Mouse (Mus musculus) stomach, embryonic 16.5 days (tissue): ENCODE results near the gene Atp6v0a2. TPM values are rescaled to one million over a fixed set of nuclear protein-coding genes. Genes with fewer than 3 reads are reported as not detected.

ENCODE experiments used
- ATAC-seq: fragments of 200-750 bp; cut with Nextera tagmentation; 2 replicates; pipeline ENCODE4 v1.8.0; 2017; ENCODE audit warnings: moderate number of reproducible peaks, moderate TSS enrichment; ENCODE audit not compliant: insufficient read depth, low FRiP score
- H3K27ac ChIP-seq: fragments of 300-500 bp; sonication (generic); 2 replicates; pipeline ENCODE4 v1.5.1; 2014; ENCODE audit warnings: low read length
- H3K27me3 ChIP-seq: fragments of 300-500 bp; sonication (generic); 2 replicates; pipeline ENCODE4 v1.6.1; 2014; ENCODE audit warnings: low read length, control low read depth, mixed read lengths; ENCODE audit not compliant: control insufficient read depth, insufficient read depth
- H3K36me3 ChIP-seq: fragments of 300-500 bp; sonication (generic); 2 replicates; pipeline ENCODE4 v1.6.1; 2014; ENCODE audit warnings: low read length; ENCODE audit not compliant: control insufficient read depth, insufficient read depth
- H3K4me1 ChIP-seq: fragments of 300-500 bp; sonication (generic); 2 replicates; pipeline ENCODE4 v1.6.1; 2014; ENCODE audit warnings: low read length, control low read depth, mixed read lengths; ENCODE audit not compliant: control insufficient read depth, insufficient read depth
- H3K4me2 ChIP-seq: fragments of 300-500 bp; sonication (generic); 2 replicates; pipeline ENCODE4 v1.6.1; 2014; ENCODE audit warnings: low read depth, low read length, mixed read lengths
- H3K4me3 ChIP-seq: fragments of 300-500 bp; sonication (generic); replicated peaks from 2 replicates; pipeline ENCODE4 v1.5.1; 2014; ENCODE audit warnings: mild to moderate bottlenecking, low read length
- H3K9ac ChIP-seq: fragments of 300-500 bp; sonication (generic); 2 replicates; pipeline ENCODE4 v1.6.1; 2014; ENCODE audit warnings: low read length
- H3K9me3 ChIP-seq: fragments of 300-500 bp; sonication (generic); replicated peaks from 2 replicates; pipeline ENCODE4 v1.6.1; 2016; ENCODE audit warnings: low read length, control low read depth; ENCODE audit not compliant: control insufficient read depth
- WGBS: fragments of 180-500 bp; shearing (Covaris S2); extraction: QIAGEN DNeasy Blood & Tissue Kit; methylation state at CpG from one replicate; pipeline ENCODE4 v1.1.7; 2014; 5-methylcytosine and 5-hydroxymethylcytosine counted together
- polyA plus RNA-seq: library from polyadenylated mRNA; unstranded; fragments of >200 nt; fragmentation: Nextera tagmentation; extraction: Ambion mirVana; gene quantifications from 2 replicates; pipeline ENCODE4 v1.2.1, GENCODE M21; 2015

Atp6v0a2 gene
- polyA plus RNA-seq, 1 experiment from 2014 or later, result 44.0 TPM

DNA sequence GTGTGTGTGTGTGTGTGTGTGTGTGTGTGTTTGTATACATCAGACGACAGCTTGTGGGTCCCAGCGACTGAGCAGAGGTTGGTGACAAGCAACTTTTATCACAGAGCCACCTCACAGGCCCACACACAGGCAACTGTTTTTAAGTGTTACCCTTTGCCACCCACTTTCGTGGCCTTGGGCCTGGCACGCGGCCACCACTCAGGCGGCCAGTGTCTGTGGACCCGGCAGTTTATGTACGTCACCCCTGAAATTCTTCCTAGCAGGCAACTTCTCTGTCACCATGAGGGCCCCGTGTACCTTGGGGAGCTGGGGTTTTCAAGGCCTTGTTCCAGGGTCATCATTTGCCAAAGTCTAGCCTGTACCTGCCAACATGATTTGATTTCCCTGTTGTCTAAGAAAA is 123.3 kb downstream of the Atp6v0a2 start:
- no peak for ATAC-seq
- Histone ChIP-seq H3K36me3 (no peaks in the 10 kb centered on the region), H3K4me1 (no peaks in the 10 kb centered on the region), H3K9me3 (no peaks in the 10 kb centered on the region), H3K4me2 (no peak overlapping the region), H3K9ac (no peak overlapping the region), H3K27ac (no peak overlapping the region), H3K27me3 (no peaks in the 10 kb centered on the region), H3K4me3 (no peak overlapping the region)
- 77% methylated on average over 9 of the region's 9 CpGs for WGBS

DNA sequence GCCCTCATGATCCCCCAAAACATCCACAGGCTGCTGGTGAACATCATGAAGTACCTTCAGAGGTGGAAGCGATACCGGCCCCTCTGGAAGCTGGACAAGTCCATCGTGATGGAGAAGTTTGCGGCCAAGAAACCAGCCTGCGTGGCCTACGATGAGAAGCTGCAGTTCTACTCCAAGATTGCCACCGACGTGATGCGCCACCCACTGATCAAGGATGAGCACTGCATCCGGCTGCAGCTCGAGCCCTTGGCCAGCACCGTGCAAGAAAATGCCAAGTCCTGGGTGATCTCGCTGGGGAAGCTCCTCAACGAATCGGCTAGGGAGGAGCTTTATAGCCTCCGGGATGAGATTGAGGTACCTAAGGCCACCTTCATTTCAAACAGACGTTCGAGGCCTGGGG is 132.6 kb downstream of the Atp6v0a2 start:
- WGBS, result 61% methylated on average over 18 of the region's 18 CpGs
- H3K27ac ChIP-seq, result no peak overlapping the region
- no peaks in the 10 kb centered on the region for H3K9me3 ChIP-seq
- no peak overlapping the region for H3K4me3 ChIP-seq
- H3K27me3 ChIP-seq, result no peaks in the 10 kb centered on the region
- no peak for ATAC-seq
- H3K4me1 ChIP-seq, result no peaks in the 10 kb centered on the region
- no peak overlapping the region for H3K4me2 ChIP-seq
- no peaks in the 10 kb centered on the region for H3K36me3 ChIP-seq
- no peak overlapping the region for H3K9ac ChIP-seq

DNA sequence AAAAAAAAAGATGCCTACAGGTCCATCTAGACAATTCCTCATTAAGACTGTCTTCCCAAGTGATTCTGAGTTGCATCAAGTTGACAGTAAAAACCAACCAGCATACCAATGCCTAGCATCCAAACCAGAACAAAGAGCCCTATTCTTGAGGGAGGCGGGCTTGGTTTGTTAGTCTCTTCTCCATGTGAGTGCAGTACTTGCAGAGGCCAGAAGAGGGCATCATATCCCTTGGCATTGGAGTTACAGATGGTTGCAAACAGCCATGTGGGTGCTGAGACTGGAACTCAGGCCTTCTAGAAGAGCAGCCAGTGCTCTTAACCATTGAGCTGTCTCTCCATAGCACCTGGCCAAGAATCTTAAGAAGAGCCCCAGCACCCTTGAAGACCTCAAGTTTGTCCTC is 133.4 kb downstream of the Atp6v0a2 start:
- Histone ChIP-seq H3K4me1 (no peaks in the 10 kb centered on the region), H3K36me3 (no peaks in the 10 kb centered on the region), H3K9ac (no peak overlapping the region), H3K27ac (no peak overlapping the region), H3K4me3 (no peak overlapping the region), H3K4me2 (no peak overlapping the region), H3K9me3 (no peaks in the 10 kb centered on the region), H3K27me3 (no peaks in the 10 kb centered on the region)
- ATAC-seq, result no peak
- 87% methylated on average over 1 of the region's 1 CpGs for WGBS

Other genes with a start within 250 kb of the Atp6v0a2 start
- gene Sbno1, start 202.6 kb upstream of the Atp6v0a2 start, polyA plus RNA-seq, result 70.4 and 76.1 TPM in 2 replicates
- gene Kmt5a, start 188.6 kb upstream of the Atp6v0a2 start, polyA plus RNA-seq, result 50.4 and 51.7 TPM in 2 replicates
- gene Rilpl2, start 150.2 kb upstream of the Atp6v0a2 start, polyA plus RNA-seq, result 27.4 and 32.0 TPM in 2 replicates
- gene Snrnp35, start 145.4 kb upstream of the Atp6v0a2 start, polyA plus RNA-seq, result 22.0 and 24.3 TPM in 2 replicates
- gene Rilpl1, start 97.2 kb upstream of the Atp6v0a2 start, polyA plus RNA-seq, result 8.9 and 11.0 TPM in 2 replicates
- gene Tmed2, start 87.9 kb upstream of the Atp6v0a2 start, polyA plus RNA-seq, result 641 and 673 TPM in 2 replicates
- 12.5 and 15.1 TPM in 2 replicates for gene Ddx55, start 75.7 kb upstream of the Atp6v0a2 start, polyA plus RNA-seq
- 71.5 and 74.6 TPM in 2 replicates for gene Eif2b1, start 49.4 kb upstream of the Atp6v0a2 start, polyA plus RNA-seq
- 51.2 and 52.2 TPM in 2 replicates for gene Gtf2h3, start 49.4 kb upstream of the Atp6v0a2 start, polyA plus RNA-seq
- 0.05 and 0.10 TPM in 2 replicates for gene Dnah10, start 96.5 kb downstream of the Atp6v0a2 start, polyA plus RNA-seq
- 5.3 and 6.1 TPM in 2 replicates for gene Ccdc92, start 233.8 kb downstream of the Atp6v0a2 start, polyA plus RNA-seq
- gene Zfp664, start 234.1 kb downstream of the Atp6v0a2 start, polyA plus RNA-seq, result 43.6 and 54.3 TPM in 2 replicates